Mouse (Mus musculus) regulatory T cell (primary cell): ENCODE measurements around the gene Mvb12b.

Experiments used
- in situ Hi-C: fragments of 300-600 bp; cut with MboI, MseI; formaldehyde crosslinking; loops from one replicate; pipeline ENCODE4 v1.15.1; 2025; ENCODE audit warnings: high pct_unique_total_duplicates

Gene Mvb12b

DNA sequence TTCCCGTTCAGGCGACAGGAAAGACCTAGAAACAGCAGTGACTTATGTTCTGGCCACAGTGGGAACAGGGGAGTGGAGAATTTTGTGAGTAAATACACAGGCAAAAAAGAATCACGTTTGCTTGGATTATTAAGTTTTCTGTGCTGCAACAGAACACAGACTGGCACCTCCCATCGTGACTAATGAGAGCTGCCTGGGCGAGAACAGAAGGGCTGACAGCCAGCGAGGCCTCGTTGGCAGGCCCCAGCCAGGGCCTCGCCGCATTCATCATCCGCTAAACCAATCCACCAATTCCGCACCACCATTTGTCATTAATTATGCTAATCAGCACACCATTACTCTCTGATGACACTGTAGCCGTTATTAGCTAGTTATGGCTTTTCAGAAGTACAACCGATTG lies 102.2 kb downstream of the Mvb12b start:
- in situ Hi-C loops: no loop called here

GRCm38 (mm10) chr2:33784721-33785120 lies 103.0 kb downstream of the Mvb12b start:
- in situ Hi-C loops: no loop called here

DNA sequence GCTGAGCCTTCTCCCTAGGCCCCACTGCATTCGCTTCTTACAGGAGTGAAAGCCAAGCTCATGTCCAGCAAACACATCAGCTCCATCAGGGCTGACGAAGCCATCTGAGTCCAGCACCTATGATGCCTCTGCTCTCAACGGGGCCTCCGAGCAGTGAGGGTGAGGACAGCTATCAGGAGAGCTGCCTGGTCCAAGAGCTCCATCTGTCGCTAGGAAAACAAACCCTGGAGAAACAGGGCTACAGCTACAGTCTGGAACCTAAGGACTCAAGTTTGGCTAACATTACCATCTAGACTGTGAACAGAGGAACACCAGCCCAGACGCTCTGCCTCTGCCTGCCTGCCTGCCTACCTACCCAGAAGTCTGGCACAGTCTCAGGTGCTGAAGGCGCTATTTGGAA lies 104.3 kb downstream of the Mvb12b start:
- in situ Hi-C loops: no loop called here

DNA sequence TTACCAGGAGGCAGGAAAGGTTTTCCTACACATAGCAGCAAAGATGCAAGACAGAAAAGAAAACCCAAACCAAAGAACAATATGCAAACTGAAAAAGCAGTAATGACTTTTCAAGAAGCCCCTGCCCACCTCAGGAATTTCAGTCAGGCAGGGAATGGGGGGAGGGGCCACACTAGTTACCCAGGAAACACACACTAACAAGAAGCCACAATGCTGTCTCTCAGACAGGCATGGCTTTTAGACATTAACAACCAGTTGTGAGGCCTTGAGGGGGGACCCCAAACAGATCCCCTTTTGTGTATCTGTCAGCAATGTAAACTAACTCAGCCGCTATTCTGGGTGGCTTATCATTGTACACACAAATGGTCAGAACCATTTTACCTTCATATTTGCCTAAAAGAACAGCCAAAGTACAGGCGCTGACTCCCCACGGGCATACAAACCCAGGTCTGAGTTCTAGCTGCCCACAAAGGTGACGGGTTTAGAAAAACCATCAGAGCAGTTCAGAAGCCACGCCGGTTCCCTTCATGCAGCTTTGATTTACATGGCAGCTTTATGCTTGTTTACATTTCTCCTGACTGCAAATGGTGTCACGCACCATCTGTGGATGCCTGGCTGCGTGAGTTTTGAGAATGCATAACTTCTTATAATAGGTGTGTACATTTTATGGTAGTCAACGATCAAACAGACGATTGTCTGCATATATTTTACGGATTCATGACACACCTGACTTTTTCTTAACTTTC lies 105.9 kb downstream of the Mvb12b start:
- in situ Hi-C loops: no loop called here

DNA sequence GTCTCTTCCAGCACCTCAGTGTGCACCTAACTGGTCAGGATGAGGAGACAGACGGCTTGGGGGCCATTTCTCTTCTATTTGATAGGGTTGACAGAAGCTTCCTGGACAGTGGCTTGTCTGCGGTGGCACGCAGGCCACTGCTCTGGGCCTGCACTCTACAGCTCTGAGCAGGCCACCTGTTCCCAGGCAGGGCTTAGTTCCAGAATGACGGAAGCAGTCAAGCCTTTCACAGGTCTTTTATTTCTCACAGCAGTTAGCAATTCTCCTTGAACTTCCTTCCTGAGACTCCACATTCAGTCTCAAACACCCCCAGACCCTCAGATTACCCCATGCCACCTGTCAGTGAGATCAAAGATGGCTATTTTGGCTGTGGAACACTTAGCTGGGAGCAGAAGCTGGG lies 109.3 kb downstream of the Mvb12b start:
- in situ Hi-C loops: no loop called here

GRCm38 (mm10) chr2:33777051-33777450 lies 110.7 kb downstream of the Mvb12b start:
- in situ Hi-C loops: no loop called here

GRCm38 (mm10) chr2:33774884-33775283 lies 112.9 kb downstream of the Mvb12b start:
- in situ Hi-C loops: no loop called here

GRCm38 (mm10) chr2:33774106-33774505 lies 113.6 kb downstream of the Mvb12b start:
- in situ Hi-C loops: no loop called here

DNA sequence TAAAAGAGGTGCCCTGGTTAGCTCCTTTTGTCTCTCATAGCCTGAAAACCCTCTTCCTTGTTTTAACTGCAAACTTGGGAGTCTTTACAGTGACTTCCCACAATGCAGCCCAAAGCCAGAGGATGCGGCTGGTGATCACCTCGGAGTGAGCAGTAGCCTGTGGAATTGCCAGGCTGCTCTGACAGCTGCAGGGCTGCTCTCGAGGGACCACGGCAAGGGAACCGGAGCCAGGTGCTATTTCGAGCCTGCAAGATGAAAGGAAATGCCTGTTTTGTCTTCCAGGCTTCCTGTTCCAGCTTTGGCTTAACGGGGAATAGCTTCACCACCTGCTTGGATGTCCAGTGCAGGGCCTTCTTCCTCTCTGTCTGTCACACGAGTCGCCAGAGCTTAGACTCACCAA lies 115.3 kb downstream of the Mvb12b start:
- in situ Hi-C loops: no loop called here

DNA sequence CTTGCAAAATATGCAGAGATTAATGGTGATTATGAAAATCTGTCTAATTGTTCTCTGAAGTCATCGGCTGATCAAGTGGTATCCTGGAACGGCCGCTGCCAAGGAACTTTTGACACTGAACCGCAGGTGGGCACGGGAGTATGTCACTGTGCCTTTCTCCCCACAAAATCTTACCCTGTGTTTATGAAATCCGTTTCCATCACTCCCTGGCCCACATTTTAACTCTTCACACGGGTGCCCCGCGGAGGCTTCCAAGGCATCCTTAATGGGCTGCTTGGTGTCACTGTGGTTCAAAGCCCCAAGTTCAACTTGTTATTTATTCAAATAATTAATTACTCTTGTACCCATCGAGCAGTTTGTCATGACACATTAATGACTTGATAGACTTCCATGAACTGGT lies 116.4 kb downstream of the Mvb12b start:
- in situ Hi-C loops: no loop called here

DNA sequence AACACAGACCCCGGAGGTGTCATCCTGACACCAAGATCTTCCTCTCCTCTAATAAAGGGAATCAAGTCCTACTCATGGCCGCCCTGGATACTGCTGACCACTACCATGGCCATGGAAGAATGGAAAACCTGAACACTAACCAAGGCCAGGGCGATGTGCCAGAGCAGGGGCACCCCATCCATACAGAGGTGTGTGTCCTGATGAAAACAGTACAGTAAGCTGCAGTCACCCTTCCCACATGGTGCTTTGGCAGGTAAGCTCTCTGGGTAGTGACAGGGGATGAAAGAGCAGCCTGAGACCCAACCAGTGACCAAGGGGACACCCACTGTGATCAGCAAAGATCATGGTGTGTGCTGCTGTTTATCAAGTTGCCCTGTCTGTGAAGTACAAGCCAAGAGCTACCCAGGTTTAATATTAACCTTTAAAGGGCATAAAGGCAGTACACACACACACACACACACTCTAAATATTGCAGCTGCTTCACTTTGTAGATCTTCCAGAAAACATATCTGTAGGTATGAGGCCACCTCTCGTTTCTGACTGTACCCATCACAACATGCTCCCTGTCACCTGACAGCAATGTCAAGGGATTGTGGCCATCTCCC lies 117.1 kb downstream of the Mvb12b start:
- in situ Hi-C loops: no loop called here

GRCm38 (mm10) chr2:33764476-33764875 lies 123.3 kb downstream of the Mvb12b start:
- in situ Hi-C loops: no loop called here

GRCm38 (mm10) chr2:33762210-33762609 lies 125.5 kb downstream of the Mvb12b start:
- in situ Hi-C loops: no loop called here

DNA sequence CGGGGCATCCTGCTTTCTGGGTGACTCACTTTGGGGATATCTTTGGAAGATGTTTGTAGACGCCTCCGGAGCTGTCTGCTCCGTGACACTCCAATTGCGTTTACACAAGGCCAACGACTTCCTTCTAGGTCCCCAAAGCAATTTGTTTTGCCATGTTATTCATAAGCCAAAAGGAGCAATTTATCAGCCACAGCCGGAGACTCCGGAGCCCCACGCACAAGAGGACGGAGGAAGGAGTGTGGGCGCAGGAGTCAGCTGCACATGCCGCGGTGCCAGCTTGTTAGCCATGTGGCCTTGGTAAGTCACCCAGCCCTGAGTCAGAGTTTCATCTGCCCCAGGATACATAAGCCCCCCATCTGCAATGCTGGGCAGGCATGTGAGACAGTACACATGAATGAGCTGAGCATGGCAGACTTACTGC lies 127.2 kb downstream of the Mvb12b start:
- in situ Hi-C loops: no loop called here

- in situ Hi-C loops: loop anchor here (5.0 kb wide), 1 partner anchor 33 kb away; no protein-coding TSS in a partner anchor
These were observed 128.3 kb downstream of the Mvb12b start for GRCm38 (mm10) chr2:33759447-33759846.

DNA sequence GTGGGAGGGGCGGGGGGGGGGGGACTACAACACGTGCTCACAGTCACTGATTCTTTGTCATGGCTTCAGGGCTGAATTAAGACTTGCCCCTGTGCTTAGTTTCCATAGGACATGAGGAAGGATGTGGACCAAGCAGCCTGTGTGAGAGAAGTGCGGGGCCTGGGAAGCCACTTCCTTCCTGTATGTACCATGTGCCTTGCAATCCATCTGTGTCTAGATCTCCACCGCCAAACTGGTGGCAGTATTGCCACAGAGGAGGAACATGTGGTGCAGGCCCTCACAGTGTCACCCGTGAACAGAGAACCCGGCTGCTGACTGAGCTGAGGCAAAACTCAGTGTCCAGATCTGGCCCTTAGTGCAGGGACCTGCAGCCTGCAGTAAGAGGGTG lies 132.1 kb downstream of the Mvb12b start:
- in situ Hi-C loops: loop anchor here (5.0 kb wide), 1 partner anchor 37 kb away; no protein-coding TSS in a partner anchor

DNA sequence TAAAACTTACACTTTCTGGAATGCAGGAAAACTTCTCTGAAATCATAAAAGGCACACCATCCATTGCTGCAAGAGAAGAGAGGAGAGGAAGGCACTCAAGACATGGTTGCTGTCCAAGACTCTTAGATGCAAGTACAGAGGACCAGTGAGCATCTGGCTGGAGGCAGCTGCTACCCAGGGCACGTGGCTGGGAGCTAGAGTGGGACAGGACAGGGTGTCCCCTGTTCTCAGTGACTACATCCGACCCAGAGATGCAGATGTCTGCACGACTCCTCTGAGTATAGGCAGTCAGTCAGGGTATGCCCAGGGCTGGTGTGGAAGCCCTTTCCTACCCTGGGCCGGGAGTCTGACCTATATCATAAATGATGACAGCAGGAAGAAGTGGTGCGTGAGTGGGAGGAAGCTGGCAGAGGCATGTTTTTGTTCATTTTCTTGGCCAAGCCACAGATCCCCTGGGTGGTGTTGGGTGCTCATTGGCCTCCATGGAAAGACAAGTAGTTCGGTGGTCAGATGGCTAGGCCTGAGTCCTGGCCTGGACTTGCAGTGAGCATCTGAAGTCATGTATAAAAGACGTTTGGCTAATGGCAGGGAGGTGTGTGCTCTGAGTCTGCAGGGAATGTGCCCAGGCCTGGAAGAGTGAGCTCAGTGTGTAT lies 132.6 kb downstream of the Mvb12b start:
- in situ Hi-C loops: loop anchor here (5.0 kb wide), 2 partner anchors 37 to 67 kb away; no protein-coding TSS in a partner anchor

DNA sequence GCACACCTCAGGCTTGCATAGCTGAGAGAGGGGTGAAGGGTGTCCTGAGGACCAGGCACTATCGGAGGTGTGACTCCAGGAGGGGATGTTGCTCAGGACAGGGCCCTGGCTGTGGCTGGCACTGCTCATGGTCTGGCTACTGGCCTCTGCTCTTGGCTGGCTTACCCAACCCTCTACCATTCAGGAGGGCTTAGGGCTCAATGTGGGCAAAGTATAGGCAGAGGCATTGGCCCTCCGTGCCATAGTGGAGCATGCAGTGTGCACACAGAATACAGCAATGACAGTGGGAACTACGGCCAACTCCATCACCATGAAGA lies 133.5 kb downstream of the Mvb12b start:
- in situ Hi-C loops: loop anchor here (5.0 kb wide), 1 partner anchor 68 kb away; no protein-coding TSS in a partner anchor

- in situ Hi-C loops: loop anchor here (5.0 kb wide), 1 partner anchor 69 kb away; no protein-coding TSS in a partner anchor
These were observed 134.0 kb downstream of the Mvb12b start for GRCm38 (mm10) chr2:33753630-33754316.

DNA sequence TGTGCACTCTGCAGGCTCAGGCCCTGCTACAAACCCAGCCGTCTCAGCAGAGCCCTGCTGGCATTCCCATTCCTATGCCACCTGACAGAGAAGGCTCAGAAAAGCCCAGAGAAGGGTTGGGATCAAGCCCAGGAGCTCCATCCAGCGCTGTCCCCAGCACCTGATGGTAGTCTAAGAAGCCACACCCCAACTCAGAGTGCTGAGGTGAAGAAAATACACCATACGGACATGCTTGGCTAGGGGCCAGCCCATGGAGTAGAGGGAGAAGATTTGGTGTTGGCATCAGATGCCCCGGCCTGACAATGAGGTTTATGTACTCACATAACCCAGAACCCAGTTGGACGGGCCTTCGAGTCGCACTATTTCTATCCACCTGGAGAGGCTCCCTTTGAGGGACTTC lies 137.1 kb downstream of the Mvb12b start:
- in situ Hi-C loops: loop anchor here (5.0 kb wide), 1 partner anchor 72 kb away; no protein-coding TSS in a partner anchor

DNA sequence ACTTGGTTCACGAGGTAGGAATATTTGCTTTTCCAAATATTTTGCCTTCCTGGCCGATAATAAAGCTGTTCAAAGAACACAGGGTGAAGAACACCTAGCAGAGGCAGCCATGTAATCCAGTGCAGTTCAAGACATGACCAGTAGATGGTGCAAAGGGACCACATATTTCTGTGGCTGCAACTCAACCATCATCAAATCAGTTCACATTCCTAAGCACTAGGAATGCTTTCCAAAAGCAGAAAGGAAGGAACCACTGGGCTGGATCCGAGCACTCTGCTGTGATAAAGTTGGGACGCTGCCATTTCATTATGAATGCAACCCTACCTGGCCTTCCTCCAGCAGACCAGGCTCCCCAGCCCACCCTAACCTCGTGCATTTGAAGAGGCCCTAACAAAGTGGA lies 141.3 kb downstream of the Mvb12b start:
- in situ Hi-C loops: loop anchor here (5.0 kb wide), 1 partner anchor 211 kb away; no protein-coding TSS in a partner anchor

DNA sequence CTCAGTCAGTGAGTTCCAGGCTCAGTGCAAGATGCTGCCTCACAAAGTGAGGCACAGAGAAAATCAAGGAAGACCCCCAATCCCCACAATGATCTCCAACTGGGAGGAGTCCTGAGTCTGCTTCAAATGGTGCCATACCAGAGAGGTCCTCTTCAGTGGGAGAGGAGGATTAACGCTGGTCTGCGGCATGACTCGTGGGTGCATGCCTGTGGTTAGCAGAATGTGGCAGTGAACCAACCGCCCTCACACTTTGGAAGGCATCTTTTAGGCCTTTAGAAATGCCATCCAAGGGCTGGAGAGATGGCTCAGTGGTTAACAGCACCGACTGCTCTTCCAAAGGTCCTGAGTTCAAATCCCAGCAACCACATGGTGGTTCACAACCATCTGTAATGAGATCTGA lies 142.0 kb downstream of the Mvb12b start:
- in situ Hi-C loops: loop anchor here (5.0 kb wide), 1 partner anchor 212 kb away; no protein-coding TSS in a partner anchor
